Mouse (Mus musculus): Measurements from ENCODE around the gene Man1c1. TPM values are rescaled to one million over a fixed set of nuclear protein-coding genes. Genes with fewer than 3 reads are reported as not detected.

Man1c1 gene
- polyA plus RNA-seq, 1 experiment from 2014 or later: 7.2 TPM

DNA sequence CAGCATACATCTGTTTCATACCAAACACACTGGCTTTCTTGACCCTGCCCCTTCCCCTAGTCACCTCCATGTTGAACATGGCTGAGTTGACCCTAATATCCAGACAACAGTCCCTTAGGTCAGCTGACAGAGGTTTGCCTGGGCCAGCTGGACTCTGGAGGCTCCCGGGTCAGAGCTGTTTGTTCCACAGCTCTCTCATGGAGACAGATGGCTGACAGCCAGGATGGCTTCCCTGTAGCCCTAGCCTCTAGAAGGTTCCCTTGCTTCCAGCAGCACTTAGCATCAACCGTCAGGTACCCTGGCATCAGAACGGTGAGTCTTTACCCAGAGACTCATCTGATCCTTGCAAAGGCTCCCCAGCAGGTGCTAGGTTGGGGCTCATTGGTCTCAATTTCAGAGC is 93.5 kb downstream of the Man1c1 start:
- no peak overlapping the region for H3K4me2 ChIP-seq (replicated peaks)
- no peak overlapping the region for H3K4me3 ChIP-seq (replicated peaks; ENCODE audit: low read length)
- no peak overlapping the region for H3K9ac ChIP-seq
- H3K27ac ChIP-seq: no peak overlapping the region
- 81% methylated on average over 3 of the region's 3 CpGs for WGBS
- no peaks in the 10 kb centered on the region for H3K27me3 ChIP-seq (ENCODE audit: control insufficient read depth, insufficient read depth, low read length)
- H3K36me3 ChIP-seq (replicated peaks; ENCODE audit: control insufficient read depth, insufficient read depth): no peaks in the 10 kb centered on the region
- H3K9me3 ChIP-seq (ENCODE audit: control insufficient read depth, low read length): no peaks in the 10 kb centered on the region
- peaks cover 6% of the 10 kb centered on the region for H3K4me1 ChIP-seq (replicated peaks; ENCODE audit: control insufficient read depth, insufficient read depth, low read length)
- DNase-seq (ENCODE audit: low spot score): no peak
- ATAC-seq (ENCODE audit: low FRiP score): no peak

DNA sequence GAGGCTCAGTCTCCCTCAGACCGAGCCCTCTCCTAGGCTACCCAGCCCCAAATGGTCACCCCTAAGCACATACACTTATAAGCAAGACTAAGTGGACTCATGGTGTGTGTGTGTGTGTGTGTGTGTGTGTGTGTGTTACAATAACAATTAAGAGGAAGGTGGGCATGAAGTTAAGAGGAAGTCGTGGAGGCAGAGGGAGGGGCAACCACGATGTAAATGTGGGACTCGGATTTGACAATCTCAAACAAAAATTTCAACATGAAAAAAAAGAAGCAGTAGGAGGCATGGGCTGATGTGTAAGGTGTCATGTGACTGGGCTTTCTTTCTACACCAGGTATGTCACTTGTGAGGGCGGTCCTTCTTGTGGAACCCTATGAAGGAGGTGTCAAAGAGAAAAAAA is 96.4 kb downstream of the Man1c1 start:
- H3K27ac ChIP-seq: no peak overlapping the region
- H3K9ac ChIP-seq: no peak overlapping the region
- H3K27me3 ChIP-seq (ENCODE audit: control insufficient read depth, insufficient read depth, low read length): no peaks in the 10 kb centered on the region
- DNase-seq (ENCODE audit: low spot score) (no peak), ATAC-seq (ENCODE audit: low FRiP score) (no peak)
- 91% methylated on average over 5 of the region's 5 CpGs for WGBS
- H3K4me2 ChIP-seq (replicated peaks): no peak overlapping the region
- H3K36me3 ChIP-seq (replicated peaks; ENCODE audit: control insufficient read depth, insufficient read depth): no peaks in the 10 kb centered on the region
- H3K9me3 ChIP-seq (ENCODE audit: control insufficient read depth, low read length): no peaks in the 10 kb centered on the region
- no peak overlapping the region for H3K4me3 ChIP-seq (replicated peaks; ENCODE audit: low read length)
- H3K4me1 ChIP-seq (replicated peaks; ENCODE audit: control insufficient read depth, insufficient read depth, low read length): 0 out of 2 replicates have a peak, but pooled peaks cover 9% of the 10 kb centered on the region

- no peak for ATAC-seq (ENCODE audit: low FRiP score)
- no peak for DNase-seq (ENCODE audit: low spot score)
- Histone ChIP-seq H3K4me1 (replicated peaks; ENCODE audit: control insufficient read depth, insufficient read depth, low read length) (peaks cover 21% of the 10 kb centered on the region; the same call in 1 of the 2 replicates), H3K27ac (peak overlapping the region; percentile 58; the same call in 1 of the 2 replicates), H3K9me3 (ENCODE audit: control insufficient read depth, low read length) (no peaks in the 10 kb centered on the region), H3K27me3 (ENCODE audit: control insufficient read depth, insufficient read depth, low read length) (no peaks in the 10 kb centered on the region), H3K9ac (no peak overlapping the region), H3K4me3 (replicated peaks; ENCODE audit: low read length) (no peak overlapping the region), H3K36me3 (replicated peaks; ENCODE audit: control insufficient read depth, insufficient read depth) (no peaks in the 10 kb centered on the region), H3K4me2 (replicated peaks) (no peak overlapping the region)
- WGBS: 46% methylated on average over 5 of the region's 5 CpGs
Measured at GRCm38 (mm10) chr4:134606054-134606453, 98.0 kb downstream of the Man1c1 start.

- no peak overlapping the region for H3K4me2 ChIP-seq (replicated peaks)
- H3K27me3 ChIP-seq (ENCODE audit: control insufficient read depth, insufficient read depth, low read length): no peaks in the 10 kb centered on the region
- no peaks in the 10 kb centered on the region for H3K36me3 ChIP-seq (replicated peaks; ENCODE audit: control insufficient read depth, insufficient read depth)
- no peaks in the 10 kb centered on the region for H3K9me3 ChIP-seq (ENCODE audit: control insufficient read depth, low read length)
- ATAC-seq (ENCODE audit: low FRiP score): no peak
- no peak overlapping the region for H3K4me3 ChIP-seq (replicated peaks; ENCODE audit: low read length)
- no peak for DNase-seq (ENCODE audit: low spot score)
- H3K4me1 ChIP-seq (replicated peaks; ENCODE audit: control insufficient read depth, insufficient read depth, low read length): peaks cover 31% of the 10 kb centered on the region
- no peak overlapping the region for H3K27ac ChIP-seq
- WGBS: 44% methylated on average over 4 of the region's 4 CpGs
- H3K9ac ChIP-seq: no peak overlapping the region
Measured at GRCm38 (mm10) chr4:134604472-134604871, 99.6 kb downstream of the Man1c1 start.

DNA sequence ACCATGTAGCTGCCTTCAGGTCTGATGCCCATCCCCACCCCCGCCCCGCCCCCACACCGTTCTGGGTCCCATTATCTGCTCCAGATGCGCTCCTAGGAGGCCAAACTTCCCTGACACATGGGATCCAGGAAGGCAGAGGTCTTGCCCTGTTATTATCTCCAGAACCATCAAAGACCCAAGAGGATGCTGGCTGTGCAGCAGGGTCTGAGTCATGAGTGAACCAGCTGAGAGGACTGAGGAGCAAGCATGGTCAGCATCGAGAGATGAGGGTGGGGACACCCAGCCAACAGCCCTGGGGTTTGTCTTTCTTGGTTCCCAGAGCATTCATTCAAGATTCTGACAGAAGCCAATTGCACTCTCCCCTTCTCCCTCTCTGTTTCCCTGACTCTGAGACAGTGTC is 100.5 kb downstream of the Man1c1 start:
- 64% methylated on average over 5 of the region's 5 CpGs for WGBS
- H3K27ac ChIP-seq: no peak overlapping the region
- H3K4me2 ChIP-seq (replicated peaks): no peak overlapping the region
- no peak for ATAC-seq (ENCODE audit: low FRiP score)
- H3K9me3 ChIP-seq (ENCODE audit: control insufficient read depth, low read length): no peaks in the 10 kb centered on the region
- no peaks in the 10 kb centered on the region for H3K36me3 ChIP-seq (replicated peaks; ENCODE audit: control insufficient read depth, insufficient read depth)
- no peak overlapping the region for H3K4me3 ChIP-seq (replicated peaks; ENCODE audit: low read length)
- H3K4me1 ChIP-seq (replicated peaks; ENCODE audit: control insufficient read depth, insufficient read depth, low read length): peaks cover 33% of the 10 kb centered on the region
- no peak for DNase-seq (ENCODE audit: low spot score)
- H3K27me3 ChIP-seq (ENCODE audit: control insufficient read depth, insufficient read depth, low read length): no peaks in the 10 kb centered on the region
- no peak overlapping the region for H3K9ac ChIP-seq

- no peaks in the 10 kb centered on the region for H3K36me3 ChIP-seq (replicated peaks; ENCODE audit: control insufficient read depth, insufficient read depth)
- peaks cover 33% of the 10 kb centered on the region for H3K4me1 ChIP-seq (replicated peaks; ENCODE audit: control insufficient read depth, insufficient read depth, low read length)
- no peak overlapping the region for H3K27ac ChIP-seq
- DNase-seq (ENCODE audit: low spot score) (no peak), ATAC-seq (ENCODE audit: low FRiP score) (no peak)
- H3K4me2 ChIP-seq (replicated peaks): no peak overlapping the region
- H3K27me3 ChIP-seq (ENCODE audit: control insufficient read depth, insufficient read depth, low read length): no peaks in the 10 kb centered on the region
- WGBS: 55% methylated on average over 3 of the region's 3 CpGs
- H3K9ac ChIP-seq: no peak overlapping the region
- H3K4me3 ChIP-seq (replicated peaks; ENCODE audit: low read length): no peak overlapping the region
- no peaks in the 10 kb centered on the region for H3K9me3 ChIP-seq (ENCODE audit: control insufficient read depth, low read length)
Measured at GRCm38 (mm10) chr4:134602610-134603009, 101.5 kb downstream of the Man1c1 start.

DNA sequence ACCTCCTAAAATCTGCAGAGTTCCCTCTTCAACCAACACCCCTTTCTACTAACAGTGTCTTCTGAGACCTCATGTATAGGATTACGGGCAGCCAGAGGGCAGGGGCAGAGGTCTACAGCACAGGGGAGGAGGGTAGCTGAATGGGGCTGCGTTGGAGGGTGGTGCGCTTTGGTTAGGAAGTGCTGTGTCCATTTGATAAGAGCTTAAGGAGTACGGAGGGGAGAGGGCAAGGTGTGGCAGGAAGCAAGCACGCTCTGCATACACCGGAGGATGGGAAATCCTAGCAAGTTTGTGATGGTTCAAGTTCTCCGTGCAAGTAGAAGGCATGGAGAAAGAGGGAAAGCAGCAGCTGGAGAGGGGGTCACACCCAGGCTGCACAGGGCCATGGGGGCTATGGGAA is 102.1 kb downstream of the Man1c1 start:
- Histone ChIP-seq H3K4me3 (replicated peaks; ENCODE audit: low read length) (no peak overlapping the region), H3K9ac (no peak overlapping the region), H3K4me2 (replicated peaks) (no peak overlapping the region), H3K27me3 (ENCODE audit: control insufficient read depth, insufficient read depth, low read length) (no peaks in the 10 kb centered on the region), H3K27ac (no peak overlapping the region), H3K9me3 (ENCODE audit: control insufficient read depth, low read length) (no peaks in the 10 kb centered on the region), H3K36me3 (replicated peaks; ENCODE audit: control insufficient read depth, insufficient read depth) (no peaks in the 10 kb centered on the region), H3K4me1 (replicated peaks; ENCODE audit: control insufficient read depth, insufficient read depth, low read length) (peaks cover 33% of the 10 kb centered on the region)
- DNase-seq (ENCODE audit: low spot score): no peak
- ATAC-seq (ENCODE audit: low FRiP score): no peak
- WGBS: 84% methylated on average over 7 of the region's 7 CpGs

DNA sequence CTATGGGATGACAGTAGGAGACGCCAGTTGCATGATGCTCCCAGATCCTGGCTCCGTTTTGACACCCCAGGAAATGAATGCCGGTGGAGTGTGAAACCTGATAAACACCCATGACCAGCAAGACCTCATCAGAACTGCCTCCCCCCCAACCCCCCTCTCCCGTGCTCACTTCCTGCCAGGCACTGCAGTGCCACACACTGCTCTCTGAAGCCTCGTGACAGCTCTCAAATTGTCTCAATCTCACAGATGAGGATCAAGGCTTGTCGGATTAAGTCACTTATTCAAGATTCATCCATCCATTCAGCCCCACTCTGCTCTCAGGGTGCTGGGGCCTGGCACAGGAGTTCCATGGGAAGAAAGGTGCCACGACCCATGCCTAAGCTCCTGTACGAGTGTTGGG is 102.7 kb downstream of the Man1c1 start:
- no peak overlapping the region for H3K4me2 ChIP-seq (replicated peaks)
- H3K27me3 ChIP-seq (ENCODE audit: control insufficient read depth, insufficient read depth, low read length): no peaks in the 10 kb centered on the region
- H3K36me3 ChIP-seq (replicated peaks; ENCODE audit: control insufficient read depth, insufficient read depth): no peaks in the 10 kb centered on the region
- H3K4me1 ChIP-seq (replicated peaks; ENCODE audit: control insufficient read depth, insufficient read depth, low read length): peaks cover 33% of the 10 kb centered on the region
- H3K4me3 ChIP-seq (replicated peaks; ENCODE audit: low read length): no peak overlapping the region
- WGBS: 44% methylated on average over 8 of the region's 8 CpGs
- 0 out of 2 replicates have a peak overlapping the region, but pooled peaks have one; percentile 2 for H3K9ac ChIP-seq
- no peak overlapping the region for H3K27ac ChIP-seq
- ATAC-seq (ENCODE audit: low FRiP score) (no peak), DNase-seq (ENCODE audit: low spot score) (no peak)
- H3K9me3 ChIP-seq (ENCODE audit: control insufficient read depth, low read length): no peaks in the 10 kb centered on the region

DNA sequence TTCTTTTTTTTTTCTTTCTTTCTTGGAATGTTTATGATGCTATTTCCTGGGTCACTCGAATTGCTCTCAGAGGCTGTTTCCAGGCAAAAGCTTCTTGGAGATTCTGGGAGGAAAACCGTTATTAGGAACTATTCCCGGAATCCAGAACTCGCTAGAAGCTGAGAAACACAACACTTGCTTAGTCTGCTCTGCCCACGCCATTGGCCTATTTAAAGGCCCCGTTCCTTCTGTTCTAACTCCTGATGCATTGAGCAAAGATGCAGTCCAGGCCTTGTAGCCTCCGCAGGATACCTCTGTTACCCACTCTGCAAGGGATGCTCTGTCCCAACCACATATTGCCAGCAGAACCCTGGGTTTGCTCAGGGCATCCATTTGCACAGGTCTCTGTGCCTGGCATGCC is 103.3 kb downstream of the Man1c1 start:
- WGBS: 81% methylated on average over 7 of the region's 7 CpGs
- DNase-seq (ENCODE audit: low spot score) (no peak), ATAC-seq (ENCODE audit: low FRiP score) (no peak)
- Histone ChIP-seq H3K36me3 (replicated peaks; ENCODE audit: control insufficient read depth, insufficient read depth) (no peaks in the 10 kb centered on the region), H3K9ac (no peak overlapping the region), H3K4me1 (replicated peaks; ENCODE audit: control insufficient read depth, insufficient read depth, low read length) (peaks cover 29% of the 10 kb centered on the region), H3K27ac (no peak overlapping the region), H3K9me3 (ENCODE audit: control insufficient read depth, low read length) (no peaks in the 10 kb centered on the region), H3K4me2 (replicated peaks) (no peak overlapping the region), H3K4me3 (replicated peaks; ENCODE audit: low read length) (no peak overlapping the region), H3K27me3 (ENCODE audit: control insufficient read depth, insufficient read depth, low read length) (no peaks in the 10 kb centered on the region)

GRCm38 (mm10) chr4:134600060-134600459 is 104.0 kb downstream of the Man1c1 start:
- peaks cover 25% of the 10 kb centered on the region for H3K4me1 ChIP-seq (replicated peaks; ENCODE audit: control insufficient read depth, insufficient read depth, low read length)

More at GRCm38 (mm10) chr4:134600060-134600459, 104.0 kb downstream of the Man1c1 start:
- Histone ChIP-seq H3K9me3 (ENCODE audit: control insufficient read depth, low read length) (no peaks in the 10 kb centered on the region), H3K27ac (peak overlapping the region; percentile 49; the same call in 1 of the 2 replicates), H3K27me3 (ENCODE audit: control insufficient read depth, insufficient read depth, low read length) (no peaks in the 10 kb centered on the region), H3K36me3 (replicated peaks; ENCODE audit: control insufficient read depth, insufficient read depth) (no peaks in the 10 kb centered on the region), H3K4me3 (replicated peaks; ENCODE audit: low read length) (no peak overlapping the region), H3K4me2 (replicated peaks) (no peak overlapping the region), H3K9ac (no peak overlapping the region)
- no peak for ATAC-seq (ENCODE audit: low FRiP score)
- DNase-seq (ENCODE audit: low spot score): no peak
- WGBS: 80% methylated on average over 9 of the region's 9 CpGs
